Mouse (Mus musculus) stomach, embryonic 15.5 days (tissue): ENCODE measurements around the gene Pgbd1. TPM values are rescaled to one million over a fixed set of nuclear protein-coding genes. Genes with fewer than 3 reads are reported as not detected.

Experiments
- ATAC-seq: fragments of 200-750 bp; cut with Nextera tagmentation; 2 replicates; pipeline ENCODE4 v1.8.0; 2017; ENCODE audit warnings: low read depth, moderate number of reproducible peaks, moderate TSS enrichment; ENCODE audit not compliant: insufficient read depth, low FRiP score
- H3K27ac ChIP-seq: fragments of 300-500 bp; sonication (generic); 2 replicates; pipeline ENCODE4 v1.5.1; 2015; ENCODE audit warnings: mild to moderate bottlenecking, inconsistent platforms
- H3K27me3 ChIP-seq: fragments of 300-500 bp; sonication (generic); replicated peaks from 2 replicates; pipeline ENCODE4 v1.6.1; 2015; ENCODE audit warnings: inconsistent platforms
- H3K36me3 ChIP-seq: fragments of 300-500 bp; sonication (generic); 2 replicates; pipeline ENCODE4 v1.6.1; 2015; ENCODE audit warnings: inconsistent platforms
- H3K4me1 ChIP-seq: fragments of 300-500 bp; sonication (generic); 2 replicates; pipeline ENCODE4 v1.6.1; 2015; ENCODE audit warnings: inconsistent platforms
- H3K4me2 ChIP-seq: fragments of 300-500 bp; sonication (generic); 2 replicates; pipeline ENCODE4 v1.6.1; 2015; ENCODE audit warnings: mild to moderate bottlenecking, inconsistent platforms
- H3K4me3 ChIP-seq: fragments of 300-500 bp; sonication (generic); replicated peaks from 2 replicates; pipeline ENCODE4 v1.5.1; 2015; ENCODE audit warnings: inconsistent platforms
- H3K9ac ChIP-seq: fragments of 300-500 bp; sonication (generic); 2 replicates; pipeline ENCODE4 v1.6.1; 2015; ENCODE audit warnings: inconsistent platforms
- H3K9me3 ChIP-seq: fragments of 300-500 bp; sonication (generic); 2 replicates; pipeline ENCODE4 v1.6.1; 2016; ENCODE audit warnings: inconsistent platforms
- WGBS: fragments of 180-500 bp; shearing (Covaris S2); methylation state at CpG from one replicate; pipeline ENCODE4 v1.1.7; 2015; 5-methylcytosine and 5-hydroxymethylcytosine counted together
- polyA plus RNA-seq: library from polyadenylated mRNA; unstranded; fragments of >200 nt; fragmentation: Nextera tagmentation; extraction: Ambion mirVana; gene quantifications from 2 replicates; pipeline ENCODE4 v1.2.1, GENCODE M21; 2015

Gene Pgbd1
- polyA plus RNA-seq, 1 experiment from 2014 or later: 2.5 TPM

DNA sequence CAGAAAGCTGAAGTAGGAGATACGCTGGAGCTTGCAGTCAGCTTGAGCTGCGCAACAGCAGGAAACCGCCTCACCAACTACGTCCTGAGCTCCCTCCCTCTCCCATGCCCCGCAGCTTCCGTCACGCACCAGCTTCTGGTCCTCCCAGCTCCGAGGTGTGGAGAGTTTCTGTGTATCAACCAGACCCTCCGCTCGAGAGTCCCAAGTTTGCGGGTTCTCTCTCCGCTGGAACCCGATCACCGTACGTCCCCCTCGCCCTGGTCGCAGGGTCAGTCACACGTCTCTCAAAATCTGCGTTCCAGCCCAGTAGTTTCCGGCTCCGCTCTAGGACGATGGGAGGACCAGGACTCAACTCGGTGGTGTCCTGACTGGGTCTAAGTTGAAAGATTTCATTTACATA, 12.6 kb upstream of the Pgbd1 start, which contains the start of gene Zscan26:
Gene Zscan26, minus strand, starts transcription at position 282 of the 400 bp plus-strand sequence.
- Histone ChIP-seq H3K27ac (peak within 1 kb of the TSS; percentile 85), H3K27me3 (no peaks in the 10 kb centered on the region), H3K4me3 (peak within 1 kb of the TSS; percentile 74), H3K9me3 (no peaks in the 10 kb centered on the region), H3K4me1 (peaks cover 6% of the 10 kb centered on the region; the same call in 1 of the 2 replicates), H3K36me3 (no peaks in the 10 kb centered on the region), H3K4me2 (peak within 1 kb of the TSS; percentile 48), H3K9ac (peak within 1 kb of the TSS; percentile 55)
- WGBS: under 1% methylated on average over 23 of the region's 23 CpGs
- peak; percentile 85; the same call in 1 of the 2 replicates for ATAC-seq

DNA sequence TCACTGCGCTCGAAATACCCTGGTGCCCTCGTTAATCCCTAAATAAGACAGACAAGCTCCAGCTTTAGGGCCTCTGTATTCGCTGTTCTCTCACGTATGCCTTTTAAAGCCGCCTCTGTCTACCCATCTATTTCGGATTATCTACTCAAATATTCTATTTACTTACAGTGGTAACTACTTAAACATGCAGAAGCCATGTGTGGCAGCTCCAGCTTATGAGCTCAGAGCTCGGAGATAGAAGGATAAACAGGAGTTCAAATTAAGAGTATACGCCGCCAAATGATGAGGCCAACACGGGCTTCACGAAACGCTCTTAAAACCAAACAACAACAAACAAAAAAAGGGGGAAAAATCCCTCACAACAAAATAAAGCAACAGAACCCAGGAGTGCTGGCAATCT, 12.2 kb upstream of the Pgbd1 start:
- Histone ChIP-seq H3K27ac (peak overlapping the region; percentile 85), H3K4me3 (peak overlapping the region; percentile 74), H3K4me2 (peak overlapping the region; percentile 48), H3K27me3 (no peaks in the 10 kb centered on the region), H3K36me3 (peaks cover 1% of the 10 kb centered on the region), H3K9ac (peak overlapping the region; percentile 55; the same call in 1 of the 2 replicates), H3K4me1 (peaks cover 6% of the 10 kb centered on the region; the same call in 1 of the 2 replicates), H3K9me3 (no peaks in the 10 kb centered on the region)
- no peak for ATAC-seq
- 2% methylated on average over 13 of the region's 13 CpGs for WGBS

DNA sequence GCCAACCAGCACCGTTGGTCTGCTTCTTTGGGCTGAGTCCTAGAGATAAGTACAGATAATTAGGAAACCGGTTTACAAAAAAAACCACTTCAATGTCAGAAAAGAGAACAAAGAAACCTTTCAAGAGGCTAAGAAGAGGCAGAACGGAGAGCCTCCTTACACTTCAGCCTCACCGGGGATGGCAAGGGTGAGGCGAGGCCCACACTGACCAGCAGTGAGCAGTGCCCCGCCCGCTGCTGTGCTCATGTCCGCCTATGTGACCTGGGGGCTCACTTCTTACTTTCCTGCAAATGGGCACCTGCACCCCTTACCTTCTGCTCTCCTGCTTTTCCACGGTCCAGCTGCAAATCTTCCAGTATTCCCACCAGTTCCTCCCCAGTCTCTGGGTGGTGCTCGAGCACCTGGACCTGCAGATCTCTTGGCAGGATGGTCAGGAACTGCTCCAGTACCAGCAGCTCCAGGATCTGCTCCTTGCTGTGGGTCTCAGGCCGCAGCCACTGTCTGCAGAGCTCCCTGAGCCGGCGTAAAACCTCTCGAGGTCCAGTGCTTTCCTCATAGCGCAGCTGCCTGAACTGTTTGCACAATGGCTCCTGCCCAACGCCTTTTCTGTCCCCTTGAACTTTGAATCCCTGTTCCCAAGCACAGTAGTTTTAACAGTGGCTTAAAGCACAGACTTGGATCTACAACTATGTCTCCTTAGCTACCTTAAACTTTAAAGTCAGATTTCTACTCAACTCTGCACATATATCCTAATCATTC, 7.2 kb upstream of the Pgbd1 start:
- Histone ChIP-seq H3K4me2 (no peak overlapping the region), H3K27me3 (no peaks in the 10 kb centered on the region)

DNA sequence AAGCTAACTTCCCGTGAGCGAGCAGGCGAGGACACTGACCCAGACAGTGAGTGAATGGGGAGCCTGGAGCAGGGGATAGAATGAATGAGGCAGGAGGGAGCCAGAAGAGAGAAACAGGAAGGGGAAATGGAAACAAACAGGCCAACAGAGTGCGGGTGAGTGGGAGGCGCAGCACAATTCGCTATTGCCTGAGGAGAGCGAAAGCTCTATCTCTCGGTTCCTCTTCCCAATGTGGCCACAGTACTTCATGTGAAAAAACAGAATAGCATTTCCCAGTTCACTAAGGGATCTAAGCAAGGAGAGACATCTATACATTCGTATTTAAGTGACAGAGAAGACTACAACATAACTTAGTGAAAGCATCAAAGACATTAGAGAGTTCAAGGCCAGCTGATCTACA, 5.9 kb upstream of the Pgbd1 start:
- Histone ChIP-seq H3K4me3 (no peak overlapping the region), H3K36me3 (peaks cover 21% of the 10 kb centered on the region), H3K27ac (no peak overlapping the region), H3K27me3 (no peaks in the 10 kb centered on the region), H3K9ac (no peak overlapping the region), H3K4me2 (no peak overlapping the region), H3K4me1 (no peaks in the 10 kb centered on the region), H3K9me3 (no peaks in the 10 kb centered on the region)
- WGBS: 88% methylated on average over 9 of the region's 9 CpGs
- no peak for ATAC-seq

More for the DNA sequence above, 7.2 kb upstream of the Pgbd1 start:
- H3K9ac ChIP-seq: no peak overlapping the region
- ATAC-seq: peak; percentile 31; the same call in 1 of the 2 replicates
- peaks cover 6% of the 10 kb centered on the region; the same call in 1 of the 2 replicates for H3K4me1 ChIP-seq
- peaks cover 21% of the 10 kb centered on the region for H3K36me3 ChIP-seq
- H3K4me3 ChIP-seq: no peak overlapping the region
- H3K9me3 ChIP-seq: no peaks in the 10 kb centered on the region
- 0 out of 2 replicates have a peak overlapping the region, but pooled peaks have one; percentile 13 for H3K27ac ChIP-seq
- WGBS: 72% methylated on average over 16 of the region's 16 CpGs

DNA sequence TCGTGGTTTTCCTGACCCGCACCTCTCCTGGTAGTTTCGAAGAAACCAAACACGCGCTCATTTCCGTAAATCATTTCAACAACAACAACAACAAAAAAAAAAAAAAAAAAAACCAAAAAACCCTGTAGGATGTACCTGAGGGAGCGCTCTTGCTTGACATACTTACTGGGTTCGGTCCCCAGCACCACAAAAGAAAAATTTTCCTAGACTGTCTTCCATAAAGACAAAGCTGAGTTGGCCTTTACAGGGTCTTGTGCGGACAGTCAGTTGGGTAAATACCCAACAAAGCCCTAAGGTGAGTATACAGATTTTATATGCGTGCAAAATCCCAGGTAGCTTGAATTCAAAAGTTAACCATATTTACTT, 332 bp upstream of the Pgbd1 start:
- 16% methylated on average over 10 of the region's 10 CpGs for WGBS
- ATAC-seq: no peak
- H3K9me3 ChIP-seq: no peaks in the 10 kb centered on the region

DNA sequence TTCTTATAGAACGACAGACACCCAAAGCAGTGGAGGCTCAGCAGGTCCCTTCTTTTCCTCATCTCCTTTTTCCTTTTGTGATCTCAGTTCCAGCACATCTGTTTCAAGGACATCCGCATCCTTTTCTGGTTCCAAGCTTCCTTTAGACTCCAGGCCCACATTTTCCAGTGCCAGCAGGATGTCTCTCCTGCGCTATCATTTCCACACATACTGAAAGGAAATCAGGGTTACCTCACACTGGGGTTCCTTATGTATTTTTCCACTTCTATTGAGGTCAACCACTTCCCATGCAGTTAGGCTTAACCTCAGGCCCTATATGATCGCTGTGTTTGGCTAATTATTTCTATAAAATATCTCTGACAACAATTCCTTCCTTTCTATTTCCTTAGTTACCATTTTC, 5.4 kb downstream of the Pgbd1 start:
- Histone ChIP-seq H3K4me1 (no peaks in the 10 kb centered on the region), H3K9me3 (no peaks in the 10 kb centered on the region), H3K9ac (no peak overlapping the region), H3K4me3 (no peak overlapping the region), H3K27me3 (no peaks in the 10 kb centered on the region), H3K36me3 (no peaks in the 10 kb centered on the region), H3K27ac (no peak overlapping the region), H3K4me2 (no peak overlapping the region)
- 79% methylated on average over 4 of the region's 4 CpGs for WGBS
- no peak for ATAC-seq

More for the DNA sequence above, 332 bp upstream of the Pgbd1 start:
- H3K4me3 ChIP-seq: peak overlapping the region; percentile 54
- H3K9ac ChIP-seq: no peak overlapping the region
- peak overlapping the region; percentile 75 for H3K4me2 ChIP-seq
- H3K27ac ChIP-seq: peak overlapping the region; percentile 80; the same call in 1 of the 2 replicates
- no peaks in the 10 kb centered on the region for H3K4me1 ChIP-seq
- peaks cover 11% of the 10 kb centered on the region for H3K36me3 ChIP-seq
- no peaks in the 10 kb centered on the region for H3K27me3 ChIP-seq

DNA sequence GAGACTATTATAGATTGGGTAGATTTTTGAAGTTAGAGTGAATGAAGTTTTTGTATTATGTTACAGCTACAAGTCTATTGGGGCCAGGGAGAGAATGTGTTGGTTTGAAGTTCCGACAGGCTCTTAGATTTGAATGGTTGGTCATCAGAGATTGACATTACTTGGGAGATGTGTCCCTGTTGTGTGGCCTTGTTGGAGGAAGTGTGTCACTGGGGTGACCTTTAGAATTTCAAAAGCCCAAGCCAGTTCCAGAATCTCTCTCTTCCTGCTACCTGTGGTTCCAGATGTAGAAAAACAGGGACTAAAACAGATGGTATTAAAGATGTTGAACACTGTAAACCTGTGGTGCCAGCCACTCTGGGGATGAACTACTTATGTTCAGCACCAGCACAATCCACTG, 13.2 kb downstream of the Pgbd1 start:
- 98% methylated on average over 1 of the region's 1 CpGs for WGBS
- Histone ChIP-seq H3K27ac (no peak overlapping the region), H3K4me2 (no peak overlapping the region), H3K27me3 (no peaks in the 10 kb centered on the region), H3K4me3 (no peak overlapping the region), H3K4me1 (no peaks in the 10 kb centered on the region), H3K9ac (no peak overlapping the region), H3K9me3 (no peaks in the 10 kb centered on the region), H3K36me3 (no peaks in the 10 kb centered on the region)
- ATAC-seq: no peak

DNA sequence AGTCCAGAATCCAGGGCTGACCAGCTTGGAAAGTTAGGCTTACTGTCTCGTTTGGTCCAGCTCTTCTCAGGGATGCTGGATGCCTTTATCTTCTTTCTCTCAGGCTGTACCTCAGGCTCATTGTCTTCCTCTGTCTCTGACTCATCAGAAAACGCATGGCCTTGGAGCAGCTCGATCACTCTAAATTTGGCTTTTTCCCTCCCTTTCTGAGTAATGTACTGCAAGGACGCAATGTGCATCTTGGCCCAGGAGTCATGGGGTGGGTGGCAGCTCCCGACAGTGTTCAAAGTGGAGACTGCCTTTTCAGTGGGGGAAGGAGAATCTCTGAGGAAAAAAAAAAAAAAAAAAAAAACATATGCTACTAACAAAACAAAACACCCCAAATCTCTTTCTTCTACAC, 17.6 kb downstream of the Pgbd1 start:
- 65% methylated on average over 5 of the region's 5 CpGs for WGBS

DNA sequence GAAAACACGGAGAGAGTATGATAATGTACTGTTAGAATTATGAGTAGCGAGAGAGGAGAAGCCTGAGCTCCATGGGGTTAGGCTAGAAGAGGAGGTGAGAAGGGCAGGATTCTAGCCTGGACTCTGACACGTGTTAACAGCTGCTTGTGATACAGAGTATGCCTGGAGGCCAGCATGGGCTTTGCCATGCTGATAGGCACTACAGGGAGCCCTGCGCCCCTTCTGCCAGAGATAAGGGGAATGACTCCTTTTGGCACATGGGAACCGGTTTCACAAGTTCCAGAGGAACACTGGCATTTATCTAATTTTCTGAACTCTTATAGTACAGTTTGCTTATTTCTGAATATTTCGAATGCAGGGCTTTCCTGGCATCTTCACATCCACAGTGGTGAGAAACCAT, 22.0 kb downstream of the Pgbd1 start:
- Histone ChIP-seq H3K36me3 (no peaks in the 10 kb centered on the region), H3K4me1 (no peaks in the 10 kb centered on the region), H3K4me3 (no peak overlapping the region), H3K27ac (no peak overlapping the region), H3K9ac (no peak overlapping the region), H3K4me2 (no peak overlapping the region), H3K27me3 (no peaks in the 10 kb centered on the region), H3K9me3 (no peaks in the 10 kb centered on the region)
- ATAC-seq: peak; percentile 95
- WGBS: 50% methylated on average over 6 of the region's 6 CpGs

More for the DNA sequence above, 17.6 kb downstream of the Pgbd1 start:
- Histone ChIP-seq H3K9me3 (no peaks in the 10 kb centered on the region), H3K4me1 (no peaks in the 10 kb centered on the region), H3K9ac (no peak overlapping the region), H3K4me2 (no peak overlapping the region), H3K36me3 (no peaks in the 10 kb centered on the region), H3K27me3 (no peaks in the 10 kb centered on the region), H3K4me3 (no peak overlapping the region), H3K27ac (no peak overlapping the region)
- ATAC-seq: no peak

DNA sequence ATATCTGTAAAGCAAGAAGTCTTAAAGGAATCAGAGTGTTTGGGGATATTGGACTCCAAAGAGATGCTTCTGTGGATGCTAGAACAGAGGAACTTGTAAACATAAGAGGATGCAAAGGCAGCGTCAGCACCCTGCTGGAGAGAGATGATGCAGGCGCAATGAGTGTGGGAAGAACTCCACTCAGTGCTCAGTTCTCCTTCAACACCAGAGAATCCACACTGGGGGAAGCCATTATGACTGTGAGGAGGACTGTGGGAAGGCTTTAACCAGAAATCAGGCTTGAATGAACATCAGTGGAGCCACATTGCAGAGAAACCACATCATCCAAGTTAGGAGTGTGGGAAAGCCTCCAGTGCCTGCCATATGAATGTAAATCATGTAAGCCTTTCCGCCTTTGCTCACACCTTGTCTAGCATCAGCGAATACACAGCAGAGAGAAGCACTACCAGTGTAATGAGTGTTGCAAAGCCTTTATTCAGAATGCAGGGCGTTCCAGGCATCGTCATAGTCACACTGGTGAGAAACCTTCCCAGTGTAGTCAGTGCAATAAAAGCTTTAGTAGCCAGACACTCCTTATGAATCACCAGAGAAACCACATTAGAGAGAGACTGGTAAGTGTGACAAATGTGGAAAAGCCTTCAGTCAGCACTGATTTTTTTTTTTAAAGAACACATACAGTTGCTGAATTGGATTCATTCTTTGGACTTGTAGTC, 23.4 kb downstream of the Pgbd1 start:
- no peak for ATAC-seq
- no peaks in the 10 kb centered on the region for H3K36me3 ChIP-seq
- no peak overlapping the region for H3K27ac ChIP-seq
- no peaks in the 10 kb centered on the region for H3K27me3 ChIP-seq
- H3K4me2 ChIP-seq: no peak overlapping the region
- no peaks in the 10 kb centered on the region for H3K9me3 ChIP-seq
- H3K9ac ChIP-seq: no peak overlapping the region
- H3K4me3 ChIP-seq: no peak overlapping the region
- H3K4me1 ChIP-seq: no peaks in the 10 kb centered on the region
- WGBS: 80% methylated on average over 6 of the region's 6 CpGs

DNA sequence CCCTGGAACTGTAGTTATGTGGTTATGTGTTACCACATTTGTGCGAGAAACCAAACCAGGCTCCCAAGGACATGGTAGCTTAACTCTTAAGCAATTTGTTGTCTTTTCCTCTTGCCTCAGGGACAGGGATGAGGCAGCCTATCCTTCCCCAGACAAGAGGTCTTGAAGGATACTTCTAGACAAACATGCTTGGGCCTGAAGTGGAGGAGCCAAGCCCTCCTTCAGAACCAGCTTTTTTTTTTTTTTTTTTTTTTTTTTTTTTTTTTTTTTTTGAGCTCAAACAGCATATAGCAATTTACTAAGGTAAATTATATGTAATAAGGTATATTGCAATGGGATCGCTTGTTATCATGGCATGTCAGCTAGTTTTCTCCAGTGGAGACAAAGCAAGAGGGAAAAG, 25.1 kb downstream of the Pgbd1 start:
- H3K4me2 ChIP-seq: no peak overlapping the region
- H3K4me1 ChIP-seq: no peaks in the 10 kb centered on the region
- H3K9me3 ChIP-seq: no peaks in the 10 kb centered on the region
- H3K9ac ChIP-seq: no peak overlapping the region
- peak overlapping the region; percentile 65; the same call in 1 of the 2 replicates for H3K27ac ChIP-seq
- 90% methylated on average over 2 of the region's 2 CpGs for WGBS
- no peak for ATAC-seq
- H3K27me3 ChIP-seq: no peaks in the 10 kb centered on the region
- no peaks in the 10 kb centered on the region for H3K36me3 ChIP-seq
- H3K4me3 ChIP-seq: no peak overlapping the region

DNA sequence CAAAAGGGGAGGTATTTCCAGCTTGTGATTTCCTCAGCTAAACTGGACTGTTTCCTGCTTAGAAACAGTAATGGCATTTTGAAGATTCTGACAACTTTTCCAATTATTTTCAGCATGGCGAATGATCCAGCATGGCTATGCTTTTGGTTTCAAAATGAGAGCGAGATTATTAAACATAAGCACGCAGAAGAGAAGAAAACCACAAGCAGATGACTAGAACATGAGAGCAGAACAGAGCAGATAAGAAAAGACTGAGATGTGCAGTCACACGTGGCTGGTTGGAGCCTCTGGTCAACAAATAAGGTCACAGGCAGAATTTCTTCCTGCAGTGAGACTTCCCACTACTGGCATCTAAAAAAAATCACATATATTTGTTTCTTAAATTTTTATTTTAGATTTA, 25.6 kb downstream of the Pgbd1 start:
- WGBS: 57% methylated on average over 4 of the region's 4 CpGs
- H3K4me3 ChIP-seq: no peak overlapping the region
- no peak for ATAC-seq
- no peaks in the 10 kb centered on the region for H3K36me3 ChIP-seq
- H3K9me3 ChIP-seq: no peaks in the 10 kb centered on the region
- H3K27me3 ChIP-seq: no peaks in the 10 kb centered on the region
- no peaks in the 10 kb centered on the region for H3K4me1 ChIP-seq
- no peak overlapping the region for H3K9ac ChIP-seq
- H3K4me2 ChIP-seq: 0 out of 2 replicates have a peak overlapping the region, but pooled peaks have one; percentile 16
- H3K27ac ChIP-seq: peak overlapping the region; percentile 65
